Mouse (Mus musculus) CD4-positive, CD25-positive, alpha-beta regulatory T cell, adult 4 months (primary cell): ENCODE results near the gene Mrps2. TPM values are rescaled to one million over a fixed set of nuclear protein-coding genes. Genes with fewer than 3 reads are reported as not detected.
"Not testable (repeated sequence)": the region's sequence is repeated elsewhere in the genome, so short reads cannot be mapped to it uniquely, and the experiment has no call there.

Source experiments
- ATAC-seq: one replicate; pipeline ENCODE4 v1.8.0; 2017
- polyA plus RNA-seq, 2 experiments: library from polyadenylated mRNA; unstranded; fragments of 100-300 nt; shearing (Covaris generic); gene quantifications; one replicate each; pipeline ENCODE4 v1.2.1; 2017

The Mrps2 gene
- polyA plus RNA-seq, 2 experiments from 2014 or later = 19.5 to 24.0 TPM

DNA sequence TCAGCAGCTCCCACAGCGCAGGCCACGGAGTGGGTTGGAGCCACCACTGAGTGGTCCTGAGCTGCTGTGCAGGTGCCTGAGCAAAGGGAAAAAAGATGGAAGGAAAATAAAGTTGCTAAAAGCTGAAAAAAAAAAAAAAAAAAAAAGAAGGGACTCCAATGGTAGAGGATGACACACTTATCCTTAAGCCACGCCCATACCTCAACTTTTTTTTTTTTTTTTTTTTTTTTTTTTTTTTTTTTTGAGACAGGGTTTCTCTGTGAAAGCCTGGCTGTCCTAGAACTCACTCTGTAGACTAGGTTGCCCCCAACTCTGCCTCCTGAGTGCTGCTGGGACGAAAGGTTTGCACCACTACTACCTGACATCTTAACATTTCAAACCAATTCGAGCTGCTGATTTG, 10.1 kb downstream of the Mrps2 start:
- not testable (repeated sequence) for ATAC-seq

DNA sequence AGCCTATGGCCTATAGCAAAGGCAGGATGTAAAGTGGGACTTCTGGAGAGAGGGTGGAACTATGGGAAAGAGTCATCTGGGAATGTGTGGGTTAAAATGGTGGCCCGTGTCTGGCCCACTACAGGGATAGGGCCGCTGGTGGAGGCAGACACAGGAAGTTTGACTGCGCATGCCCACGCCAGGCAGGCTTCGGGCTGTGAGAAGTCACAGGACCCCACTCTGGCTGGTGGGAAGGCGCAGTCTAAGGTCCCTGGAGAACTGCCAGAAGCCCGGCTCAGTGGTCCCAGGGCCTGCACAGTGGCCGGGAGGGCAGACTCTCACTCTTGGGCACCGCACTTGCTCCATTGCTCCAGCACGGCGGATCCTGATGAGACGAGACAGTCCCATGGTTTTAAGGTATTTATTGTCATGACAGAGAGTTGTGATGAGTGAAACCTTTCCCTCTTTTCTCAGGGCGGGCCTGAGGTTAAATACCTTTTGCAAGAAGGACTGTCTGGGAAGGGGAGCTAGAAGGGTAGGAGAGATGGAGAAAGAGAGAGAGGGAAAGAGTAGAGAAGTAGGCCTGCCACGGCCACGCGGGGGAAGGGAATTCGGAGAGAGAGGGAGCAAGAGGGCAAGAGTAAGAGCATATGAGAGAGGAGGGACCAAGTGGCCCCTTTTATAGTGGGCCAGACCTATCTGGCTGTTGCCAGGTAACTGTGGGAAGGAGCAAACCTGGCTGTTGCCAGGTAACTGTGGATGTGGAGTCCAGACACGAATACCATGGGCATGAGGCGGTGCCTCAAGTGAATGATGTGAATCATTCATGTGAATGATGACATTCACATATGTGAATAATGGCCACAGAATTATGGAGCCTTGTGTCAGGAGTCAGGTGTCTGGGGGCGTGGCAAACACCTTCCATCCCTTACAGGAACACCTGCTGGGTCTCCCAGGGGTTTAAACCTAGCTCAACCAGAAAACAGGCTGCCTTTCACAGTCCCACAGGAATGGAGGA, 11.6 kb downstream of the Mrps2 start:
- ATAC-seq = no peak

DNA sequence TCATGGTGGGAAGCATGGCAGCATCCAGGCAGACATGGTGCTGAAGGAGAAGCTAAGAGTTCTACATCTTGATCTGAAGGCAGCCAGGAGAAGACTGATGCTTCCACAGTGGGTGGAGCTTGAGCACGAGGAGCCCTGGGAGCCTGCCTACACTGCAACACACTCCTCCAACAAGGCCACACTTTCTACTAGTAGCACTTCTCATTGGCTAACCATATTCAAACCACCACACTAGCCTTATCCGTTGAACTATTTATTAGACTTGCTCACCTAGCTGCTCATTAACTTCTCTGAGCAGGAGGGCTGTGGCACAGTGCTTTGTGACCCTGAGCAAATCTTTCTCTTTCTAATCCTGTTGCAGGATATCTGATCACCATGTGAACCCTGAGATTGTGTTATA, 16.0 kb downstream of the Mrps2 start:
- ATAC-seq = no peak

DNA sequence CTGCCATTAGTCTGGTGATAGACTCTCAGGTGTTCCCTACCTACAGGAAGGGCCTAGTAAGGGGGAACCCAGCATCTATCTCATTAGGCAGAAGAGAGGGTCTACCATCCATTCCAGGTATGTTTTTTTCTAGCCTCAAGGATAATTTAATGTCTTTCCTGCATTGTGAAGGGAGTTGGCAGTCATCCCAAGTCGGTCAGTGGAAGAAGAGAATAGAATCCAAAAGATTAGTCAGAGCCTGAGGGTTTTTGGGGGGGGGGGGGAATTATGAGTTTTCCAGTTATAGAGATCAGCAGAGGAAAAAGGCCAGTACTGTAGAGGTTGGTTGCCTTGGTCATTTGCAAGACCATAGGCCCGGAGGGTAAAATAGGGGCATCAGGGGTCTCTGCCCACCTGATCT, 26.7 kb downstream of the Mrps2 start:
- no peak for ATAC-seq

DNA sequence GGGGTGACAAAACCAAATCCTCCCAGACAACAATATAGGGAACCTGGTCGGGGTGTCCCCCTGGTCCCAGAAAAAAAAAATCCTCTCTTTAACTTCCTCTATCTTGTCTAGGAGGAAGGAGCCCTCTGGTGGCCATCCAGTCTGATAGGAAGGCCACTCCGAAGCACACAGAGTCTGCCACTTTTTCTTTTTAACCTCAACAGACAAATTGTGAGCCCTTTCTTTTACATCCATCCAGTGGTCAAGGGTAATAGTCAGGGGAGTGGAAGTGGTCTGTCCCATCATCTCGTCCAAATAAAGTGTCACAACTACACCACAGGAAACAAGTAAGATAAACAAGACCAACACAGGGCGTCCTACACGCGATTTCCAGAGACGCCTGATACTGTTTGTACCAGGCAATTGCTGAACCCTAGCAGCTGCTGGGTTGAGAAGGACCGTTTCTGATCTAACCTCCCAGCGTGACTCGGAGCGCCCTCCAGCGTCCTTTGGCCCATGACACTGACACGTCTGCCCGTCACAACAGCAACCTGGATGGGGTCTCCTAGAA, 27.4 kb downstream of the Mrps2 start:
- ATAC-seq = no peak

DNA sequence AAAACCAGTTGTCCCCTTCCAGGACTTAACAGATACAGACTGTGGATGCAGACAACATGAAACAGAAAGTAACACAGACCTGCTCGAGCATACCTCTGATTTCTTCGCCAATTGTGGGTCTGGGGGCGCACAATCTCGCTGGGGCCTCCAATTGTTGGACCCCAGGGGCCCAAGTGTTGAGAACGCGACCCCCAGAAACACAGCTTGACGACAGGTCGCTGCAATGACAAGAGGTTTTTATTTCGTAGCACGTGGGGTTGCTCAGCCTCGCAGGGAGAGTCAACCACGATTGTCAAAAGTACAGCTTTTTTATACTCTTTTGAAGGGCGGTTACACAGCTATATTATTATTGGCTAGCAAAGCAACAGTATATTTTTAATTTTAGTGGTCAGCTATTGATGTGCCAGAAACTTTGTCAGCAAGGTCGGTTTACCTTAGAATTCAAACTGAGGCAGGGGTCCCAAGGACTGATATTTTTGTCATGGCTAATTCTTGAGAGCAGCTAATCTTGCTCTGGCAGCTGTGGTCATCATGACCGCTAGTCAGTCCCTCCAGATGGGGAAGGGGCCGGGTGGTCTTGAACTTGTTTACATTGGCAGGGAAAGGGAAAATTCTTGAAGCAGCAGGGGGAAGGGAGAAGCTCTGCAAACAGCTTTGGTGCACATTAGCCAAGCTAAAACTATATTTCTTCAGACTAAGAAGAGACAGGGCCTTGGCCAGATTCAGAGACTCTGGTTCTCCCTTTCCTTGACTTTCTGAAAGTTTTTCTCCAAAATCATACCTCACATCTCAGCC, 28.1 kb downstream of the Mrps2 start:
- ATAC-seq = no peak

DNA sequence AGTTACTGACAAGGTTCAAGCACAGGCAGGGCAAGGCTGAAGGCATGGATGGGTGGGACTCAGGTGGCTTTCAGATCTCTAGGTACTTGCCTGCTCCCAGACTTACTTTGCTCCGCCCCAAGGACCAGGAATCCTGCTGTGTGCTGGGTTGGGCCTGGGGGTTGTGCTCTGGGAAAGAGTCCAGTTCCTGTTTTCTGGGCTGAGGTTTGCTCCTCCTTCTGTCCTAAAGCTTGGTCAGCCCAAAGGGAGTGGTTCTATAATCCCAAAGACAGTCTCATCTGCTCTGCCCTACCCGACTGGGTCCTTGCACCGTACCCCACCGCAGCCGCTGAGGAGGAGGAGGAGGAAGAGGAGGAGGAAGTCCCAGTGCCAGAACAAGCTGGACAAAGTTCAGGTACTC, 28.8 kb downstream of the Mrps2 start, which contains the start of gene Gbgt1:
Gene Gbgt1 (plus strand): TSS at position 221 of the 400 bp plus-strand sequence.
- ATAC-seq = no peak

DNA sequence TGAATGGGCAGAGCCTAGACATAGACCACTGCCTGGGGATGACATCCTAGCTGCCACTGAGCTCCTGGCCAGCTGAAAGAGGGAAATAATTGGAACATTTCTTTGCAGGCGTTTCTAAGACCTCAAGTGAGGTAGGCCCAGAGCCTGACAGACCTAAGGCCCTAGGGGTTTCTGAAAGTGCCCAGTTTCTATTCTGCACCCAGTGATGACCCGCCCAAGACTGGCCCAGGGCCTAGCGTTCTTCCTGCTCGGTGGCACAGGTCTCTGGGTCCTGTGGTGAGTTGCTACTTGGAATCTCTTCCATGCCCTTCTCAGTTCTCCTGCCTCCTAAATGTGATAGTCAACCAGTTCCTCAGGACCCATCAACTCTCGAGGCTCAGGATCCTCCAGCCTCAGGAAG, 29.7 kb downstream of the Mrps2 start:
- no peak for ATAC-seq

DNA sequence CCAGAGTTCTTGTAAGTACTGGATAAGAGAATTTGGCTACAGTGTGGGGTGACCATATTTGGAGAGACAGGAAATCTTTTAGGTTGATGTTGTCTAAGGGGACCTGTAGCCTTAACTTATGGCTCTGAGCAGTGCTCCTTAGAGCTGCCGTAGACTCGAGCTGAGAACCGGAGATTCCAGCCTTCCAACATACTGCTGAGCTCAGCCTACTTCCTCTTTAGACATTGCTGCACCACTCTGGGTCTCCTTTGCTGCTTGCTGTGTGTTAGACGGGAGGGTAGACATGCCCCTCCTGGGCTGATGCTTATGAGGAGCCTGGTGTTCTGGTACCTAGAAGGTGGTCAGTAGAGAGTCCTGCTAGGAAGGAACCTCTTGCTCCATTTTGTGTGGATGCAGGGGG, 30.6 kb downstream of the Mrps2 start:
- ATAC-seq = no peak

DNA sequence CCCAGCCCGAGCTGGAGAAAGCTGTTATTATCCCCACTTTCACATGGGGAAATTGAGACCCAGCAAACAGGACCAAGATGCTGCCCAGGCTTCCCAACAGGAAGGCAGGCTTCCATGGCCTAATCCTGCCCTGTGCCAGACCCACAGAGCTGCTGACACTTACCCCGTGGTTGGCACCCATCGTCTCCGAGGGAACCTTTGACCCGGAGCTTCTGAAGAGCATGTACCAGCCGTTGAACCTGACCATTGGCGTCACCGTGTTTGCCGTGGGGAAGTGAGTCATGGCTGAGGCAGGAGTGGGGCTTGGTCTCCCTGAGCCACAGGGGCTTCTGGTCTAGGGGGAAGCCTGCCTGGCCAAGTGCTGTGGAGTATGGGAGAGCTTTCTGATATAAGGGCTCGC, 35.1 kb downstream of the Mrps2 start:
- no peak for ATAC-seq

DNA sequence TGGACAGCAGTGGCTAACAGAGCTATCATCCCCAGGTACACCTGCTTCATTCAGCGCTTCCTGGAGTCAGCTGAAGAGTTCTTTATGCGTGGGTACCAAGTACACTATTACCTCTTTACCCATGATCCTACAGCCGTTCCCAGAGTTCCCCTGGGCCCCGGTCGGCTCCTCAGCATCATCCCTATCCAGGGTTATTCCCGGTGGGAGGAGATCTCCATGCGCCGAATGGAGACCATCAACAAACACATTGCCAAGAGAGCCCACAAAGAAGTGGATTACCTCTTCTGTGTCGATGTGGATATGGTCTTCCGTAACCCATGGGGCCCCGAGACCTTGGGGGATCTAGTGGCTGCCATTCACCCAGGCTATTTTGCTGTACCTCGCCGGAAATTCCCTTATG, 36.8 kb downstream of the Mrps2 start:
- no peak for ATAC-seq

DNA sequence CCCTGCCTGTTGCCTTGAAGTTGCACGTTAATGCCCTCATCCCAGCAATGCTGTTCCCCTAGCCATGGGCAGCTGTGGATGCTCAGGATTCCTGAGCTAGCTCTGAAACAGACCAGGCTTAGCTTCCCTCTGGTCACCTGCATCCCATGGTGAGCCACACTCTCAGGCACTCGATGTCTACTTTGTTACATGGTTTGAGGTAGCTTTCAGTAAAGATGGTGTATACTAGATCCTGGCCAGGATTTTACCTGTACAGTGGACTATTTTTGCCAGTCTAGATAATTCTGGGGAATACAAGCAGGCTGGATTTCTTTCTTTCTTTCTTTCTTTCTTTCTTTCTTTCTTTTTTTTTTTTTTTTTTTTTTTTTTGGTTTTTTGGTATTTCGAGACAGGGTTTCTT, 37.9 kb downstream of the Mrps2 start, which contains the start of gene Gm10134:
Gene Gm10134 (plus strand): TSS at position 301 of the 400 bp plus-strand sequence.
- no peak for ATAC-seq

DNA sequence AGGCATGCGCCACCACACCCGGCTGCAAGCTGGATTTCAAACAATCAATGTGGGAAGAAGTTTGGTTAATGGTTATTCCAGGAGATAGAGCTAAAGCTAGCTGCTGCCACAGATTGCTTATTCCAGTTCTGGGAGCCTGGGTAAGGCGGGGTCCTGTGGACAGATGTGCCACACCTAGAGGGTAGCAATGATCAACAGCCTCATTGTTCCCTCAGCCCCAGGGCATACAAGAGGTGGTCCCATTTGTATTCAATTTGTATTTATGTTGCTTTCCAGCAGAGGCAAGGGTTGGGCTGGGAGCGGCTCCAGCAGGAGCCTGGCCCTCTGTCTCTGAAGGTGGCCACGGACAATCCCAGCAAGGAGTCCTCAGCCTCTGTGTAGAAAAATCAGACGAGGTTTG, 38.4 kb downstream of the Mrps2 start:
- no peak for ATAC-seq

DNA sequence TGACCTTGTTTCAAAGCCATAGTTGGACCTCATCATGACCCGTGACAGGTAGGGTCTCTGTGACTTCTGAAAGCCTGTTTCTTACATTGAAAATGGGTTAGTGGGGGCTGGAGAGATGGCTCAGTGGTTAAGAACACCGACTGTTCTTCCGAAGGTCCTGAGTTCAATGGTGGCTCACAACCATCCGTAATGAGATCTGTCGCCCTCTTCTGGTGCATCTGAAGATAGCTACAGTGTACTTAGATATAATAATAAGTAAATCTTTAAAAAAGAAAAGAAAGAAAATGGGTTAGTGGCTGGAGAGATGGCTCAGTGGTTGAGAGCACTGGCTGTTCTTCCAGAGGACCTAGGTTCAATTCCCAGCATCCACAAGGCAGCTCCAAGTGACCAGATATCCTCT, 43.7 kb downstream of the Mrps2 start:
- not testable (repeated sequence) for ATAC-seq

DNA sequence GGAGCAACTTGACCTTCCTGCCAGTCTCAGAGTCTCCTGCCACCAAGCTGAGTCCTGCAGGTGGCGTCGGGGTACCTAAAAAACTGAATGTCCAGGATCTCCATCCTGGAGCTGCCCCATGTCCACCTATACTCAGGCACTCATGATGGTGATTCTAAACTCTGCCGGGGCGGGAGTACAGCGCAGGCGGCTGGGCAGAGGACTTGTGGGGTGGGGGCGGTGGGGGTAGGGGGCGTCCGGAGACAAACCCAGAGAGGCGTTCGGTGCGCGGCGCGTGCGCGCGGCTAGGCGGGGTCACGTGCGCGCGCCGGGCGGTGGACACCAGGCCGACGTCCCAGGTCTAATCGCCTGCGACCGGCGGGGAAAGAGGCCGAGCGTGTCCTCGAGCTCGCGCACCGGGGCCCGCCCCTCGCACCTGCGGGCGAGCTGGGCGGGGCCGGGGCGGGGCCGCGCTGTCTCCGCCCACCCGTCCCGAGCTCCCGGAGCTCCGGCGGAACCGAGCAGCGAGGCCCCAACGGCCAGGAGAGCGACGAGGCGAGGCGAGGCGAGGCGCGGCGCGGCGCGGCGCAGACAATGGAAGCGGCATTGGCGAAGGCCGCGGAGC, 45.0 kb downstream of the Mrps2 start, which contains the start of gene Ralgds:
Gene Ralgds (plus strand): TSS at position 328 of the 604 bp plus-strand sequence.
- ATAC-seq = peak; percentile 26

DNA sequence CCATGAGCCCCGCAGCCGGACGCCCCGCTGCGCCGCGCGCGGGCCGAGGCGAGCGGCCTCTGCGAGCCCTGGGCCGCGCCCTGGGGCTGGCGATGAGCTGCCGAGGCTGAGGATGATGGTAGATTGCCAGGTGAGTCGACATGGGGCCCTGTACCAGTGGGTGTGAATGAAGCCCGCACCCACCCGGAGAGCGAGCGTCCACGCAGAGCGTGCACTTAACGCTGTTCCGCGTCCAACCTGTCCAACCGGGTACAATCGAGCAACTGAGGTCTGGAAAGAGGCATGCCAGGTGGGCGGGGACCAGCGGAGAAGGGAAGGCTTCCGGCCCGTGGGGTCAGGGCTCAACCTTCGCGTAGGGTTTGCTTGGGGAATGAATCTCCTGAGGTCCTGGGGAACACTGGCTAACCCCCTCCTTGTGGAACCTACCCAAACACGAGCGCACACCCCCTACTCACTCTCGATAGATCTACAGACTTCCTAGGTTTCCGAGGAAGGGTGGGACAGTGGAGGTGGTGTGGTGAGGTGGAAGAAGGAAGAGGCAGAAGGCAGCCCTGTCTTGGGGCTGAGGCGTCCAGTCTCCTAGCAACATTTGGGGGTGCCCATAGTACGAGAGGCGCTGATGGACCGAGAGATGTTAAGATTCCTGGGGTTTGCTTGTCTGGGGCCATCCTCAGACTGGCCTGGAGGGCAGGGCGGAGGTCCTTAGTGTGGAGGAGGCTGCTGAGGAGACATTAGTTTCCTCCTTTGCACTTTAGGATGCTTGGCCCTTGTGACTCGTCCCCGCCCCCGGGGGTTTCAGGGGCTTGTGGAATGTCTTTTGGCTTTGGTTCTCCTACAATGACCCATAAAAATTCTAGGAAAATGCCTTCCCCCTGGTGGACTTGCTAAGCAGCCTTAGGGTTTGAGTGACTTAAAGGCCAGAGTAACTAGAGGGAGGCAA, 45.8 kb downstream of the Mrps2 start:
- no peak for ATAC-seq

DNA sequence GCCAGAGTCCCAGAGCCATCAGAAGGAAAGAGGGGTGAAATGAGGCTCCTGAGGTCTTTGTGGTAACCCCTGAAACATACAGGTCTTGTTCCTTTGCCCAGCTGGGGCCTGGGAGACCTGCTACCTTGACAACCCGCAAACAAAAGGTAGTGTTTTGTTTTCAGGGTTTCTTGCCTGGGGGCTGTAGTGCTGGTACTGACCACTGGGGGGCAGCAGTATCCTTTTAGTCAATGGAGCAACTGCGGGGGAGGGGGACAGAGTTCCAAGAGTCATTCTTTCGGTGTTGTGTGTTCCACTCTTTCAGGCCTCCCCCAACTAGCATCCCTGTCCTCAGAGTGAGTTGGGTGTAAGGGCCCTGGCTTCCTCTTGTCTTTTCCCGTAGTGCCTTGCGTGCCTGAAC, 46.6 kb downstream of the Mrps2 start:
- ATAC-seq = peak; percentile 37

DNA sequence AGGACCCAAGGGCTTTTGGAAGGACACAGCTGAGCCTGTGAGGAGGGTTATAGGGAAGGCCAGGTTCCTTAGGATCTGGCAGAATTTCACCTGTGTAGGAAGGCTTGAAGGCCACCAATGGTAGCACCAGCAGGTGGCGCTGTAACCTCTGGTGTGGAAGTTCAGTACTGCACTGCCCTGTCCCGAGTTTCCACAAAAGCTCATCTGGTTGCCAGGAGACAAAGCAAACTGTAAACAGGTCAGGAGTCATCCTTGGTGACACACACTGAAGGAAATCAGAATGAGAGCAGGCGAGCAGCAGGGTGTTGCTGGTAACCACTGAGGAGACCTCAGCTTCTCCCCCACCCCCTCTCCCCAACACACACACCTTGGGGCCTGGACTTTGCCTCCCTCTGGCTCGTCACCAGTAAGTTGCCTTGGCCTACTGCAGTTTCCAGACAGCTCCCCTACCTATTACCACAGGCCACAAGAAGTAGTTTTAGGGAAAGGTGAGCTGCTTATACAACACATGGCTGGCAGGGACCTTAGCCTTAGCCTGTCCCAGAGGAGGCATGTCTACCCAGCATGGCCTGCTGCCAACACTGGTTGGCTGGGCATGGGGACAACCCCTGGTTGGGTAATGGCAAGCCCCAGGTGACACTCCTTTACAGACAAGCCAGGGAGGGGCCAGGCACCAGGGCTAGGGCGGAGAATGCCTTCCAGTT, 49.5 kb downstream of the Mrps2 start:
- ATAC-seq = peak; percentile 63

DNA sequence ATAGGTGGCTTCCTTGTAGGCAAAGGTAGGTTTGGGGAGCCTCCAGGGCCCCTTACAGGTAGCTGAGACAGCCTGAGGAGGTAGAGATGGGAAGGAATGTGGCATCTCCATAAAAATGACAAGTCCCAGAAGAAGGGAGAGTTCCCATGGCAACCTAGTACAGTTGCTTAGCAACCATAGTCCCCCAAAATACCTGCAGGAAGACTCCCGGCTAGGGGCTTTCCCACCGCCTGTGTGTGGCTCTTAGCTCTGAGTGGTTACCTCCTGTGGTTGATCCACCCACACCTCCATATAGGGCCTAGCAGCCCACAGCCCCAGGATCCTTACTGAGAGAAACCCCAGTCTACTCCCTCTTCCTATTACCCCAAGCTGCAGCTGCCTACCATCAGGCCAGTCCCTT, 50.4 kb downstream of the Mrps2 start:
- ATAC-seq = peak; percentile 80

DNA sequence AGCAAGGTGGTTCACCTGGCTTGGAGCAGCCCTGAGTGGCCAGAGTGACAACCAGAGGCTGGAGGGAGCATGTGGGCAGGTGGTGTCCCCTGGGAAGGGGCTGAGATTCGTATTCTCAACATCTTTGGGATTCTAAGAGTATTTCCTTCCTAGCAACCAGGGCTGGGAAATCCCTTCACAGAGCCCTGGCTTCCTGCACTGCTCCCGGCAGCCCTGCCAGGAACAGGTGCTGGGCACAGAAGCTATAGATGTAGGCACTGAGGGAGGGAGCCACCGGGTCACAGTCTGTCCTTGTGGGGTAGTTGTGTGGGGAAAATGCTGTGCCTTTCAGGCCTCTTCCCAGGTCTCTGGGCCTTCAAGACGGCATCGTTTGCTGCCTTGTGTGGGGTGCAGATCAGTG, 52.7 kb downstream of the Mrps2 start:
- ATAC-seq = no peak
